Mouse (Mus musculus): ENCODE results near the gene BC005624. TPM values are rescaled to one million over a fixed set of nuclear protein-coding genes. Genes with fewer than 3 reads are reported as not detected.

Gene BC005624
- polyA plus RNA-seq (2012; rRNA removed): 26.6 and 28.3 TPM in 2 replicates

GRCm38 (mm10) chr2:30981790-30982513, at the start of gene BC005624, which contains the start of gene Usp20:
Gene BC005624 (minus strand): TSS chr2:30982201.
Gene Usp20 (plus strand): TSS chr2:30982279.

GRCm38 (mm10) chr2:30967352-30968327, 14.4 kb downstream of the BC005624 start, which contains the start of gene Tor1a:
Gene Tor1a (minus strand): TSS chr2:30967933.

GRCm38 (mm10) chr2:30952824-30953490, 29.0 kb downstream of the BC005624 start, which contains the start of gene Tor1b:
Gene Tor1b (plus strand): TSS chr2:30952959.

GRCm38 (mm10) chr2:30929483-30930045, 52.4 kb downstream of the BC005624 start, which contains the start of gene Ptges:
Gene Ptges (minus strand): TSS chr2:30929863.

Other genes starting within 250 kb of the BC005624 start
- 0.05 and 0.06 TPM in 2 replicates for gene 1700001O22Rik, start 178.5 kb downstream of the BC005624 start, polyA plus RNA-seq (2012; rRNA removed)
- gene Ntmt1, start 174.4 kb downstream of the BC005624 start, polyA plus RNA-seq (2012; rRNA removed): 13.4 and 15.6 TPM in 2 replicates
- gene Asb6, start 151.9 kb downstream of the BC005624 start, polyA plus RNA-seq (2012; rRNA removed): 22.5 and 26.0 TPM in 2 replicates
- gene Prrx2, start 147.2 kb downstream of the BC005624 start, polyA plus RNA-seq (2012; rRNA removed): 0.41 and 0.71 TPM in 2 replicates
- gene Ptges, start 52.3 kb downstream of the BC005624 start, polyA plus RNA-seq (2012; rRNA removed): 0.11 and 0.12 TPM in 2 replicates
- gene Tor1b, start 29.2 kb downstream of the BC005624 start, polyA plus RNA-seq (2012; rRNA removed): 14.1 and 16.4 TPM in 2 replicates
- 24.6 and 30.5 TPM in 2 replicates for gene Tor1a, start 14.3 kb downstream of the BC005624 start, polyA plus RNA-seq (2012; rRNA removed)
- gene Usp20, start 78 bp upstream of the BC005624 start, polyA plus RNA-seq (2012; rRNA removed): 2.3 and 2.8 TPM in 2 replicates
- gene Fnbp1, start 159.8 kb upstream of the BC005624 start, polyA plus RNA-seq (2012; rRNA removed): 6.8 and 7.6 TPM in 2 replicates
- gene Gpr107, start 170.1 kb upstream of the BC005624 start, polyA plus RNA-seq (2012; rRNA removed): 5.4 and 5.9 TPM in 2 replicates